Mouse (Mus musculus) forebrain, embryonic 14.5 days (tissue): ENCODE data around the gene Scarb2. TPM values are rescaled to one million over a fixed set of nuclear protein-coding genes. Genes with fewer than 3 reads are reported as not detected.

ENCODE experiments used
- ATAC-seq: fragments of 200-750 bp; cut with Nextera tagmentation; 2 replicates; pipeline ENCODE4 v1.8.0; 2017; ENCODE audit warnings: mild to moderate bottlenecking, moderate library complexity
- DNase-seq: peaks from one replicate; pipeline ENCODE4 v3.0.0-alpha.2; 2015; ENCODE audit warnings: low spot score
- H3K27ac ChIP-seq: fragments of 300-500 bp; sonication (generic); 2 replicates; pipeline ENCODE4 v1.5.1; 2014; ENCODE audit warnings: low read depth, mild to moderate bottlenecking, control low read depth, low read length, moderate library complexity
- H3K27me3 ChIP-seq: fragments of 300-500 bp; sonication (generic); replicated peaks from 2 replicates; pipeline ENCODE4 v1.6.1; 2014; ENCODE audit warnings: low read length, control low read depth, mixed read lengths; ENCODE audit not compliant: control insufficient read depth, insufficient read depth
- H3K36me3 ChIP-seq: fragments of 300-500 bp; sonication (generic); 2 replicates; pipeline ENCODE4 v1.6.1; 2014; ENCODE audit warnings: low read length, control low read depth; ENCODE audit not compliant: control insufficient read depth, insufficient read depth
- H3K4me1 ChIP-seq: fragments of 300-500 bp; sonication (generic); 2 replicates; pipeline ENCODE4 v1.6.1; 2014; ENCODE audit warnings: antibody characterized with exemption, low read length, control low read depth; ENCODE audit not compliant: control insufficient read depth, insufficient read depth
- H3K4me2 ChIP-seq: fragments of 300-500 bp; sonication (generic); 2 replicates; pipeline ENCODE4 v1.6.1; 2014; ENCODE audit warnings: mild to moderate bottlenecking, control low read depth, low read length
- H3K4me3 ChIP-seq: fragments of 300-500 bp; sonication (generic); 2 replicates; pipeline ENCODE4 v1.5.1; 2014; ENCODE audit warnings: low read depth, low read length, control low read depth
- H3K9ac ChIP-seq: fragments of 300-500 bp; sonication (generic); 2 replicates; pipeline ENCODE4 v1.6.1; 2014; ENCODE audit warnings: mild to moderate bottlenecking, low read length, control low read depth, moderate library complexity
- H3K9me3 ChIP-seq: fragments of 300-500 bp; sonication (generic); replicated peaks from 2 replicates; pipeline ENCODE4 v1.6.1; 2016; ENCODE audit warnings: low read length, control low read depth, mixed read lengths; ENCODE audit not compliant: control insufficient read depth
- WGBS: fragments of 180-500 bp; shearing (Covaris S2); extraction: QIAGEN DNeasy Blood & Tissue Kit; methylation state at CpG from one replicate; pipeline ENCODE4 v1.1.7; 2014; 5-methylcytosine and 5-hydroxymethylcytosine counted together
- polyA plus RNA-seq: library from polyadenylated mRNA; unstranded; fragments of >200 nt; fragmentation: Nextera tagmentation; extraction: Ambion mirVana; gene quantifications from 2 replicates; pipeline ENCODE4 v1.2.1, GENCODE M21; 2014

The Scarb2 gene
- polyA plus RNA-seq, 1 experiment from 2014 or later = 26.0 TPM

DNA sequence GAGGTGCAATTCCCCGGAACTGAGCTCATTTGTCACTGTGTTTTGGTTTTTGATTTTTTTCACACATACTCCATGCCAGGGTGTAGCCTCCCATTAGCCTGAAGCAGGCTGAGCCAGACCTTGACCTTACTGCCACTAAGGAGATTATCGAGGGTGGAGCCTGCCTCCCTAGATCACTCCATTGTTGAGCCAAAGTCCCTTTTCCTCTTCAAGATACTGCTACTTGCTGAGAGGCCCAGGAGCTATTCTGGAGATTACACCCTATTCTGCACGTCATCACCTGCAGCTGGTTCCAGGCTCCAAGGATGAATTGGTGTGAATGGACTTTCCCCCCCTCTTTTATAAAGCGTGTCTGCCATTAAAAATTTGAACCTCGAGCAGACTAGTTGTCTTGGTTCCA, 5.4 kb upstream of the Scarb2 start:
- H3K4me3 ChIP-seq = no peak overlapping the region
- no peak for DNase-seq
- no peak overlapping the region for H3K4me2 ChIP-seq
- H3K4me1 ChIP-seq = no peaks in the 10 kb centered on the region
- WGBS = 89% methylated on average over 5 of the region's 5 CpGs
- no peaks in the 10 kb centered on the region for H3K36me3 ChIP-seq
- H3K9ac ChIP-seq = no peak overlapping the region
- no peak overlapping the region for H3K27ac ChIP-seq
- no peak for ATAC-seq
- H3K27me3 ChIP-seq = no peaks in the 10 kb centered on the region
- no peaks in the 10 kb centered on the region for H3K9me3 ChIP-seq

DNA sequence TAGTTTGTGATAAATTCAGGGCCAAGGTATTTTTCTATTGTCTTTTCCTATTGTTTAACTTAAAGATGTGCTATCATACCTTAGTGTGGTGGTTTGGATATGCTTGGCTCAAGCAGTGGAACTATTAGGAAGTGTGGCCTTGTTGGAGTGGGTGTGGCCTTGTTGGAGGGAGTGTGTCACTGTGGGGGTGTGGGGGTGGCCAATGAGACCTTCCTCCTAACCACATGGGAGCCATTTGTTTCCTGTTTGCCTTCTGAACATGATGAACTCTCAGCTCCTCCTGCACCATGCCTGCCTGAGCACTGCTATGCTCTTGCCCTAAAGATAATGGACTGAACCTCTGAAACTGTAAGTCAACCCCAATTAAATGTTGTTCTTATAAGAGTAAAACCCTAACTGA, 4.6 kb upstream of the Scarb2 start:
- Histone ChIP-seq H3K9me3 (no peaks in the 10 kb centered on the region), H3K27me3 (no peaks in the 10 kb centered on the region), H3K9ac (no peak overlapping the region), H3K4me3 (no peak overlapping the region), H3K4me1 (peaks cover 2% of the 10 kb centered on the region), H3K4me2 (no peak overlapping the region), H3K27ac (no peak overlapping the region), H3K36me3 (no peaks in the 10 kb centered on the region)
- no peak for DNase-seq
- no peak for ATAC-seq

DNA sequence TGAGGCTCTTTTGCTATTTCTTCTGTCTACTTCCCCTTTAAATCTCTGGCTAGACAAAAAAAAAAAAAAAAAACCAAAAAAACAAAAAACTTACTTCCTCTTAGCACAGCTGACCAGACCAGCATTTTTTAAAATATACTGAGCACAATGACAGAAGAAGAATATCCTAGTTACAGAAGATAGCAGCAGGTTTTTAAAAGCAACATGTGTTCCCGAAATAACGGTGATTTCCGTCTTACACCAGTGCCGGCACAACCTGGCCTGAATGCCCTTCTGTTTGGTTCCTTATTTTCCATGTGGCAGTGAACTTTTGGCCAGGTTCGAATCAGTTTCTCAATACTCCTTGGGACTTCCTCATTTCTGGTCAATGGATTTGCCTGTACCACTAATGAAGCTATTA, 2.2 kb upstream of the Scarb2 start:
- H3K27ac ChIP-seq = no peak overlapping the region
- no peak for ATAC-seq

DNA sequence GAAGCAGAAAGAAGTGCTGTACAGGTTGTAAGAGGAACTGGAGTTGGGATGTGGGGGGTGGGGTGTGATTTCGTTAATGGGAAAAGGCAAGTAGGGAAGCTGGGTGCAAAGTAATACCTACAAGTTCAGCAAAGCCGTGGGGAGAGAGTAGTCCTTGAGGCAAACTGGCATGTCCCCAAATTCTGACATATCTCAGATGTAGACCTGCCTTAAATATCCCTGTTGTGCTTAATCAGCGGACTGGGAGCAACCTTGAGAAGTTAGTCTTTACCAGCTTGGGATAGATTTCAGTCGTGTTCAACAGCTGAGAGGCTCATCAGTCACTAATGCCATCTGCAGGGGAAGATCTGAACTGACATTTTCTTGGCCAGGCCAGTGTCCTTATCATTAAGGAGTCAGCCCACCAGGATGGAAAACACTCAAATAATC, 318 bp downstream of the Scarb2 start:
- ATAC-seq = no peak
- no peaks in the 10 kb centered on the region for H3K27me3 ChIP-seq
- DNase-seq = peak; percentile 74
- peaks cover 20% of the 10 kb centered on the region for H3K4me1 ChIP-seq
- H3K36me3 ChIP-seq = 0 out of 2 replicates have a peak, but pooled peaks cover 3% of the 10 kb centered on the region
- H3K4me2 ChIP-seq = peak overlapping the region; percentile 78
- 24% methylated on average over 4 of the region's 4 CpGs for WGBS
- H3K4me3 ChIP-seq = peak overlapping the region; percentile 86; the same call in 1 of the 2 replicates
- no peaks in the 10 kb centered on the region for H3K9me3 ChIP-seq
- H3K9ac ChIP-seq = peak overlapping the region; percentile 97
- peak overlapping the region; percentile 99 for H3K27ac ChIP-seq

More for the DNA sequence above, 2.2 kb upstream of the Scarb2 start:
- Histone ChIP-seq H3K4me1 (peaks cover 9% of the 10 kb centered on the region), H3K4me2 (no peak overlapping the region), H3K9ac (no peak overlapping the region), H3K9me3 (no peaks in the 10 kb centered on the region), H3K27me3 (no peaks in the 10 kb centered on the region), H3K4me3 (no peak overlapping the region), H3K36me3 (no peaks in the 10 kb centered on the region)
- DNase-seq = no peak
- 86% methylated on average over 5 of the region's 5 CpGs for WGBS

DNA sequence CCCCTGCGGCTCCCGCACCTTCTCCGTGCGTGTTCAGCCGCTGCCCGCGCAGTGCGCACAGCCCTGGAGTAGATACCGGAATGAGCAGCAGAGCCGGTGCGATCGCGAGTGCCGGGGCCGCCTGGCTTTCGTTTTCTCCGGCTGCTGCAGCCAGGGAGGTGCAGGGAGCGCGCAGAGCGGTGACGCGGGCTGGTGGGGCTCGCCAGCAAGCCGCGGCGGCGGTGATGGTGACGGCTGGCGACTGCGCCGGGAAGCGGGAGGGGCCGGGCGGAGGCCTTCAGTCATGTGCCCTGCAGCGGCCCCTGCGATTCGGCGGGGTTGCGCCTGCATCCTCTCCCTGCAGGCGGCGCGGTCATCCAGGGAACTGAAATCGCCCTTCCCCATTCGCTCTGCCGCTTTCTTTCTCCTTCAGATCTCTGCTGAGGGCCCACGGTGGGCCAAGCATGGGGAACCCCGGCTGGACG, 1.2 kb downstream of the Scarb2 start:
- Histone ChIP-seq H3K9me3 (no peaks in the 10 kb centered on the region), H3K36me3 (0 out of 2 replicates have a peak, but pooled peaks cover 3% of the 10 kb centered on the region), H3K4me3 (peak overlapping the region; percentile 86), H3K27me3 (no peaks in the 10 kb centered on the region), H3K4me1 (peaks cover 20% of the 10 kb centered on the region), H3K27ac (peak overlapping the region; percentile 99), H3K4me2 (peak overlapping the region; percentile 78), H3K9ac (peak overlapping the region; percentile 97)
- peak; percentile 96 for ATAC-seq
- under 1% methylated on average over 48 of the region's 48 CpGs for WGBS
- DNase-seq = peak; percentile 96

DNA sequence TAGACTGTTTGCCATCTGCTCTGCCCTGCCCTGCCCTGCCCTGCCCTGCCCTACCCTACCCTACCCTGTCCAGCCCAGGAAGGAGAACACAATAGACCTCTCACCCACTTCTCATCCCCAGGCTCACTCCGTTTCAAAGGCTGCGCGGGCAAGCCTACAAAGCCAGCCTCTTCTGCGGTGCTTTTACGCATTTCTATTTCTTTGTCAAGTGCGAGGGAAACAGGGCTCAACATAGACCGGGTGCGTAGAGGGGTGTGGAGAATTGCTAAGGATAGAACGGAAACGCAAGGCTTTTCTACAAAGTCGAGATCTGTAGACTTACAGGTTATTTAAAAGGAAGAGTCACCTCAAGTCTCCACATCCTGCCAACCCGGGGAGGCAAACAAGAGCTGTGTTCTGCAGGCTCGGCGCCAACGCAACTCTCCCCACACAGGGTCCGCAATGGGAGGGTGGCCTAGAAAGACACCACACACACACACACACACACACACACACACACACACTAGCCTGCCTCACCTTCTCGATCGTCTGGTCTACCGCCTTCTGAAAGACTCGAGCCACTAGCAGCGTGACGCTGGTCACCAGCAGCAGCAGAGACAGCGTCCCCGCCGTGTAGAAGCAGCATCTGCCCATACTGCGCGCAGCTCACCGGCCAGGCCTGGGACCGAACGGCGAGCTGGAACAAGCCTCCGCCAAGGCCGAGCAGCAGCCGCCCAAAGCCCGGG, 1.8 kb downstream of the Scarb2 start:
- DNase-seq (peak; percentile 74), ATAC-seq (peak; percentile 82)
- Histone ChIP-seq H3K4me1 (peaks cover 20% of the 10 kb centered on the region), H3K4me3 (peak overlapping the region; percentile 86), H3K27ac (peak overlapping the region; percentile 99), H3K27me3 (no peaks in the 10 kb centered on the region), H3K36me3 (0 out of 2 replicates have a peak, but pooled peaks cover 3% of the 10 kb centered on the region), H3K9me3 (no peaks in the 10 kb centered on the region), H3K4me2 (peak overlapping the region; percentile 78), H3K9ac (peak overlapping the region; percentile 97)
- WGBS = under 1% methylated on average over 35 of the region's 35 CpGs

DNA sequence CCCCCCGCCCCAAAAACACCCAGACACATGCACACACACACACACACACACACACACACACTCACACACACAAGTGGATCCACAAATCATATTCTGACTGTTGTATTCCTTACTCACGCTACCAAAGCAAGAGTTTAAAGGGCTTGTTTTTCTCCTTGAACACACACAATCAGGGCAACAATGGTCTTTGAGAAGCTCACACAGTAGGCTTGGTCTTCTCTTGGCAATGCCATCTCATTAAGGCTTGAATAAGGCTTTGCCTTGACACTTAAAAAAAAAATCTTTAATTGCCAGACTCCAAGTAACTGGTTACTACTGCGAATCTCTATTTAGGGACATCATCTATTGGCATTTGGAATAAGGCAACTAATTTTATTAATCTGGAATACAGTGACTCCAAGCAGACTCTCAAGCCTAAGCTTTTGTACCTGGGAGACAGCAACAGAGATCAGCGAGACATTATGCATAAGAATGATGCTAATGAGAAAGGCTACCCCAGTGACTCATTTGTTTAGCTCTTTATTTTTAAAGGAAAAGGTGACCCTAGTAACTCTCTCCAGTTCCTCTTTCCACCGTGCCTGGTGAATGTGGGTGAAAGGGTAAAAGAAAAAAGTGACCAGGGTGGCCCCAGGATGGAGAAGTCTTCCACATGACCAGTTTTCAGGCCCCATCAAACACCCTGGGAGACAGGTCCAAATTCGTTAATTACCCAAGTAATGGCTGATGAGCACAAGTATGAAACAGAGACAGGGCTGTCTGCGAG, 2.6 kb downstream of the Scarb2 start:
- no peak for ATAC-seq
- H3K4me3 ChIP-seq = peak overlapping the region; percentile 86
- DNase-seq = peak; percentile 66
- H3K9me3 ChIP-seq = no peaks in the 10 kb centered on the region
- H3K27me3 ChIP-seq = no peaks in the 10 kb centered on the region
- peak overlapping the region; percentile 78 for H3K4me2 ChIP-seq
- 0 out of 2 replicates have a peak, but pooled peaks cover 3% of the 10 kb centered on the region for H3K36me3 ChIP-seq
- peaks cover 25% of the 10 kb centered on the region for H3K4me1 ChIP-seq
- 8% methylated on average over 7 of the region's 7 CpGs for WGBS
- H3K27ac ChIP-seq = peak overlapping the region; percentile 99
- H3K9ac ChIP-seq = peak overlapping the region; percentile 97

DNA sequence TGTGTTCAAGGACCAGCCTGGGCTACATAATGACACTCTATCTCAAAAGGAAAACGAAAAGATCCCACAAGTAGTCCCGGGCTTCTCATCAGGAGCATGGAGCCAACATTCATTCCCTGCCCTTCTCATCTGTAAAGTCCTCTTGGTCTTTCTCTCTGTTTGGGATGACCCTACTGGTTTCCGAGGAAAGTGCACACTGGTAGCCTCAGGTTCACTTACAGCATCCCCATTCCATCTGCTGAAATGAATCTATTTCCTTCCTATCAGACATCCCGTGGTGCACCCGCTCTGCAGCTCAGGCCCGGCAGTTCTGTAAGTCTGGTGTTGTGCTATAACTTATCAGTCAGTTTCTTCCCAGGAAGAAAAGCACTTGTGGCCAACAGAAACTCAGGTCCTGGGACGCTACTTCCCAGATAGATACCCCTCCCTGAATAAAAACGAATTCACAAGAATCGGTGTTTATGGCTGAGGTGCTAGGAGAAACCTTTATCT, 3.2 kb downstream of the Scarb2 start:
- H3K27me3 ChIP-seq = no peaks in the 10 kb centered on the region
- no peak for DNase-seq
- WGBS = 57% methylated on average over 9 of the region's 9 CpGs
- 0 out of 2 replicates have a peak, but pooled peaks cover 3% of the 10 kb centered on the region for H3K36me3 ChIP-seq
- peaks cover 31% of the 10 kb centered on the region for H3K4me1 ChIP-seq
- peak overlapping the region; percentile 97 for H3K9ac ChIP-seq
- no peak overlapping the region for H3K27ac ChIP-seq
- ATAC-seq = no peak
- peak overlapping the region; percentile 78 for H3K4me2 ChIP-seq
- peak overlapping the region; percentile 86 for H3K4me3 ChIP-seq
- H3K9me3 ChIP-seq = no peaks in the 10 kb centered on the region
